Comparison of ENCODE assay signal across 8 mouse cellular contexts in the genomic region with DNA sequence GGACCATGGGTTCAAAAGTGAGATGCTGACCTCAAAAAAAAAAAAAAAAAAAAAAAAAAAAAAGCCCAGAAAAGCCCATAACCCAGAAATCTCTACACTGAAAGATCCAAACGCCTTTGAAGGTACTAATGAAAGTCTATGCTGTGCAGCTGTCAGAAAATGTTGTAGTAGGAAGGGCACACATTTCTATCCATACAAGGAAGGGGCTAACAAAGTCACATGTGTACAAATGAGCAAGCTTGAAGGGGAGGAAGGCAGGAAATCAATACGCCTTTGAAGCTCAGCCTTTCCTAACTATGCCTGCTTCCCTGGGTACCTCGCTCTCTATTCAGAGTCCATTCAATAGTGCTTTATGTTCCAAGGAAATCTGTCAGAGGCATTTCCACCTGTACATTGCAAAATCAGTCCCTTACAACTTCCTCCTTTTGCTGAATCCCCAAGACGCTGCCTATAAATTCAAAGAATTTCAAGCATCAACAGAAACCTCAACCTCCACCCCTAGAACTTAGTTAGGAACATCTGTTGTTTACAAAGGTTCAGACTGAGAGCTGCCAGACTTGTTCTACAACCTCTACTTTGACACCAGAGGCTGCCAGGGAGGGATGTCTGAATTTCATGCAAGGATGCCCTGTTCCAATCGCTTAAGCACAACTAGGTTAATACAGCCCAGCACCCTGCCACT.
DNase-seq lines count a peak whose midpoint lies in the region; ATAC-seq lines count a peak whose summit lies in the region.

No protein-coding gene starts in this region.

- intact Hi-C loops in heart, postnatal 25 days (cut with DNase I): loop anchor here (5.0 kb wide), 1 partner anchor 50 kb away; no protein-coding TSS in a partner anchor

- WGBS in neural tube, embryonic 11.5 days: 37% methylated on average over 5 of the region's 5 CpGs
- 9% methylated on average over 5 of the region's 5 CpGs for WGBS in embryonic facial prominence, embryonic 15.5 days

- no peak overlapping the region for H3K9ac ChIP-seq in neural tube, embryonic 11.5 days (ENCODE audit: low read length)
- H3K9ac ChIP-seq in embryonic facial prominence, embryonic 15.5 days: no peak overlapping the region

- no peak overlapping the region for H3K4me3 ChIP-seq in neural tube, embryonic 11.5 days (ENCODE audit: low read depth, low read length)
- H3K4me3 ChIP-seq in embryonic facial prominence, embryonic 15.5 days (replicated peaks): no peak overlapping the region

- H3K36me3 ChIP-seq in neural tube, embryonic 11.5 days (ENCODE audit: control insufficient read depth, insufficient read depth, low read length): no peaks in the 10 kb centered on the region
- no peaks in the 10 kb centered on the region for H3K36me3 ChIP-seq in embryonic facial prominence, embryonic 15.5 days

- no peak overlapping the region for H3K27ac ChIP-seq in neural tube, embryonic 11.5 days (ENCODE audit: low read depth, low read length)
- H3K27ac ChIP-seq in embryonic facial prominence, embryonic 15.5 days (replicated peaks): peak overlapping the region; percentile 69

- peak; percentile 12 for DNase-seq in neural tube, embryonic 11.5 days (ENCODE audit: low spot score)
- no peak for DNase-seq in neural tube, embryonic 10.5 days (ENCODE audit: extremely low spot score, low spot score)
- DNase-seq in kidney, postnatal 14 days: peak; percentile 63
- peak; percentile 28 for DNase-seq in retina, embryonic 14.5 days (ENCODE audit: low spot score)
- no peak for DNase-seq in urinary bladder, postnatal 4 days (ENCODE audit: low spot score in 2 of 2)
- no peak for DNase-seq in heart, postnatal 25 days (ENCODE audit: low spot score)
- DNase-seq in left cerebral cortex, adult 11 months (ENCODE audit: low spot score): no peak

- H3K27me3 ChIP-seq in neural tube, embryonic 11.5 days (ENCODE audit: control insufficient read depth, insufficient read depth, low read length): no peaks in the 10 kb centered on the region
- H3K27me3 ChIP-seq in embryonic facial prominence, embryonic 15.5 days: no peaks in the 10 kb centered on the region

- no peak overlapping the region for H3K4me2 ChIP-seq in neural tube, embryonic 11.5 days (ENCODE audit: low read depth)
- 0 out of 2 replicates have a peak overlapping the region, but pooled peaks have one; percentile 4 for H3K4me2 ChIP-seq in embryonic facial prominence, embryonic 15.5 days (replicated peaks)

- H3K9me3 ChIP-seq in neural tube, embryonic 11.5 days (ENCODE audit: control insufficient read depth, low read length): no peaks in the 10 kb centered on the region
- H3K9me3 ChIP-seq in embryonic facial prominence, embryonic 15.5 days (replicated peaks): no peaks in the 10 kb centered on the region

- ATAC-seq in neural tube, embryonic 11.5 days (ENCODE audit: insufficient read depth, low FRiP score, low TSS enrichment): no peak
- peak; percentile 77; the same call in 1 of the 2 replicates for ATAC-seq in embryonic facial prominence, embryonic 15.5 days (ENCODE audit: insufficient number of reproducible peaks, low FRiP score, low TSS enrichment, low read depth)

- peaks cover 10% of the 10 kb centered on the region for H3K4me1 ChIP-seq in neural tube, embryonic 11.5 days (ENCODE audit: control insufficient read depth, insufficient read depth, low read length)
- H3K4me1 ChIP-seq in embryonic facial prominence, embryonic 15.5 days: peaks cover 36% of the 10 kb centered on the region

Comparison
In these comparisons a context has a peak if more than half of its experiments do, and no peak if none do; other contexts are left out.
1. DNase-seq: peak in neural tube, embryonic 11.5 days (single experiment), kidney, postnatal 14 days (single experiment) and retina, embryonic 14.5 days (single experiment); none in neural tube, embryonic 10.5 days (single experiment), urinary bladder, postnatal 4 days (0 of 2), heart, postnatal 25 days (single experiment) and left cerebral cortex, adult 11 months (single experiment).